Mouse (Mus musculus): ENCODE data around the gene Atp2c2.

DNA sequence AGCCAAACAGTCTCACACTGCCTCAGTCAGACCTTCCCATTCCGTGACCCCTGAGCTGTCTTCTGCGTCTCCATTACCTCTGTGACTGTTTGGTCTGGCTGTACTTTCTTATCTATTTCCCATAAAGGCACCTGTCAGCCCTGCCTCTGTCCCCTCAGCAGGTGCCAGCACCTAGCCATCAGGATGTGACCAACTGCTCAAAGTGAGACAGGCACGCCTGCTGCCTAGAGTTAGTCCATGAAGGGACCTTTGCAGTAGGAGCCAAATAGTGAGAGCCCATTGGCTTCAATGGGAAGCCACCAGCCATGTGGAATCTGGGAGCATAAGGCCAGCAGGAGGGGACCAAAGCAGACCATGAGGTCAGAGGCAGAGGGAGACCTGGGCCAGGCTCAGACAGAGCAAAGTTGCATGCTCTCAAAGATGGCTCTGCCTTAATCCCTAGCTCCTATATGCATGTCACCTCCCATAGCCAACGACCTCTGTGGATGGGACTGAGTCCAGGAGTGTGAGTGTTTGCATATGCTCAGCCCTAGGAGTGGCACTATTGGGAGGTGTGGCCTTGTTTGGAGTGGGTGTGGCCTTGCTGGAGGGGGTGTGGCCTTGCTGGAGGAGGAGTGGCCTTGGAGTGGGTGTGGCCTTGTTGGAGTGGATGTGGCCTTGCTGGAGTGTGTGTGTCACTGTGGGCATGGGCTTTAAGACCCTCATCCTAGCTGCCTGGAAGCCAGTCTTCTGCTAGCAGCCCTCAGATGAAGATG is 81.5 kb downstream of the Atp2c2 start:
- TF ChIP-seq SMC3 (IDR thresholded peaks at IDR 0.05; ENCODE audit: low read depth, low read length), result no peak
- no peak for TF ChIP-seq USF2 (IDR thresholded peaks at IDR 0.05; ENCODE audit: borderline replicate concordance in 1 of 2, insufficient read depth in 1 of 2, low read depth in 1 of 2, low read length in 2 of 2)
- TF ChIP-seq CTCF (IDR thresholded peaks at IDR 0.05 in 2 of 3, conservative IDR thresholded peaks at IDR 0.05 in 1 of 3; ENCODE audit: control insufficient read depth in 1 of 3, insufficient read depth in 1 of 3, low read depth in 2 of 3, low read length in 3 of 3, poor library complexity in 1 of 3, severe bottlenecking in 1 of 3), result no peak
- no peak for TF ChIP-seq POLR2A (IDR thresholded peaks at IDR 0.05; ENCODE audit: control insufficient read depth in 1 of 2, insufficient read depth in 1 of 2, low read depth in 1 of 2, low read length in 2 of 2, poor library complexity in 1 of 2)
- no peak for TF ChIP-seq EP300 (IDR thresholded peaks at IDR 0.05; ENCODE audit: low read depth in 1 of 2, low read length in 2 of 2)
- TF ChIP-seq ZMIZ1 (IDR thresholded peaks at IDR 0.05; ENCODE audit: low read depth, low read length), result no peak
- no peak for TF ChIP-seq ZNF384 (IDR thresholded peaks at IDR 0.05; ENCODE audit: low read depth, low read length)
- no peak for TF ChIP-seq MYC (IDR thresholded peaks at IDR 0.05; ENCODE audit: low read depth, low read length)
